Mouse (Mus musculus) lung, postnatal 0 days (tissue): ENCODE data around the gene Mlxipl.

Source experiments
- CTCF ChIP-seq: IDR thresholded peaks from 2 replicates; pipeline ENCODE4 v1.5.1; 2016; ENCODE audit warnings: antibody characterized with exemption, mild to moderate bottlenecking
- EP300 ChIP-seq: IDR thresholded peaks from 2 replicates; pipeline ENCODE4 v1.6.1; 2016; ENCODE audit warnings: antibody characterized with exemption, mild to moderate bottlenecking, control low read depth

DNA sequence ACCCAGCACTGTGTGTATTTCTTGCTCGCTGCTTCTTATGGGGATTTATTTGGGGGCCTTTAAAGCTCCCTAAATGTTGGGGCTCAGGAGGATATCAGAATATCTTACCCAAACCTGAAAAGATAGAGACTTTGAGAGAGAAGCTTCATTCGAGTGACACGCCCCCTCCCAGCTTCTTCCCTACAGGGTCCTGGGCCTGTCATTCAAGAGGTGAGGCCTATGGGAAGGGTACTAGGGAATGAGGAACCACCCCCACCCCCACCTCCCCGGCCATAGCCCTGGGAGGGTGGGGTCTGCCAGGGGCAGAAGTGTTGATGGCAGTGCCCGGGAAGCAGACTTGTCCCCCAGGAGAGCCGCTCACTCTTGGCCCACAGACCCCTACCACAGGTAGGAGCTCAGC, 36.4 kb downstream of the Mlxipl start:
- TF ChIP-seq CTCF (no peak), EP300 (no peak)
